Comparison of ENCODE assay signal across 17 mouse cellular contexts in the genomic region with DNA sequence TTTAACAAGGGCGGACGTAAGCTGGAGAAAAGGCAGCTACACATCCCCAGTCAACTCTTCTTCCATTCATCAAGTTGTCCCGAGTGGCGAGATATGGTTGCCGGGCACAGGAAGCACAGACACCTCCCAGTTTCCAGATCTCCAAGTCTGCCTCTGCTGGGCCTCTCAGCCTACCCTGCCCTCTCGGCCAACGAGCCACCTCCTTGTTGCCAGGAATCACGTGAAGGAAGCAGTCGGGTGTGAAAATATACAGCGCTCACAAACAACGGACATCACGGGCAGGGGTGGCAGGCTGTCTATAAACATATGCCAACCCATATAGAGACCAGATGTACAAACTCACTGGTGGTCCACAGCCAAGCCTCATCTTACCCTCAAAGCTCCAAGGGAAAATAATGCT. TPM values are rescaled to one million over a fixed set of nuclear protein-coding genes. Genes with fewer than 3 reads are reported as not detected.
DNase-seq lines count a peak whose midpoint lies in the region; TF ChIP-seq lines count a peak whose summit lies in the region.
"Had no signal": no experiment of that assay in that cellular context is flagged by ENCODE, and none has a peak within 500 bp of the region (broad histone marks: within the 10 kb centered on the region; RNA-seq: fewer than 3 reads in every experiment).

No protein-coding gene starts in this region.

- H3K79me2 ChIP-seq in heart, adult 2 months (replicated peaks; ENCODE audit: control insufficient read depth, insufficient read depth, low read length), result no peaks in the 10 kb centered on the region

- H3K27ac ChIP-seq in heart, adult 2 months, result no peak overlapping the region
- H3K27ac ChIP-seq: forebrain, embryonic 13.5 days; heart, embryonic 15.5 days; liver, embryonic 14.5 days; midbrain, embryonic 13.5 days; neural tube, embryonic 15.5 days had no signal

- peak; percentile 31 for DNase-seq in heart, postnatal 4 days
- DNase-seq in heart, adult 2 months, result no peak
- DNase-seq in 3134 (ENCODE audit: extremely low read depth, insufficient read length, low spot score), result peak; percentile 50
- peak; percentile 71 to 75 for DNase-seq in kidney, adult 8-10 months
- peak; percentile 67 to 87 for DNase-seq in kidney, postnatal 25 days
- DNase-seq in lung, adult 18-20 months, result no peak
- no peak for DNase-seq in cerebellum, postnatal 25 days
- no peak for DNase-seq in right cerebral cortex, adult 2 months (ENCODE audit: low spot score in 2 of 2)
- DNase-seq: adrenal gland, postnatal 25 days; cerebellum, adult 18-20 months; gastrocnemius, postnatal 25 days; thymus, postnatal 4 days had no signal

- no peak for TF ChIP-seq EP300 in heart, adult 2 months (IDR thresholded peaks at IDR 0.05; ENCODE audit: insufficient read depth, low read depth, low read length)

- 26% methylated on average over 12 of the region's 12 CpGs for WGBS in heart, adult 2 months

- H3K4me3 ChIP-seq in heart, adult 2 months, result no peak overlapping the region
- H3K4me3 ChIP-seq: forebrain, embryonic 13.5 days; heart, embryonic 15.5 days; midbrain, embryonic 13.5 days; neural tube, embryonic 15.5 days had no signal

- TF ChIP-seq POLR2A in heart, adult 2 months (IDR thresholded peaks at IDR 0.05; ENCODE audit: insufficient read depth, low read depth, low read length), result no peak

- no peaks in the 10 kb centered on the region; the same call in 1 of the 2 replicates for H3K4me1 ChIP-seq in heart, adult 2 months (ENCODE audit: control insufficient read depth, insufficient read depth, low read length)
- H3K4me1 ChIP-seq: midbrain, embryonic 13.5 days had no signal

- no peaks in the 10 kb centered on the region for H3K27me3 ChIP-seq in heart, adult 2 months (ENCODE audit: control insufficient read depth, insufficient read depth, low read length)
- H3K27me3 ChIP-seq: forebrain, embryonic 13.5 days; midbrain, embryonic 13.5 days; neural tube, embryonic 15.5 days had no signal

- intact Hi-C loops in heart, adult 2 months (cut with DNase I), result no loop called here

- H3K36me3 ChIP-seq in heart, adult 2 months (ENCODE audit: control insufficient read depth, insufficient read depth, low read length), result no peaks in the 10 kb centered on the region
- H3K36me3 ChIP-seq: heart, embryonic 15.5 days; midbrain, embryonic 13.5 days; neural tube, embryonic 15.5 days had no signal

- no peak for TF ChIP-seq CTCF in heart, adult 2 months (IDR thresholded peaks at IDR 0.05)

- no peak overlapping the region for H3K9ac ChIP-seq in heart, adult 2 months (ENCODE audit: low read depth, low read length)
- H3K9ac ChIP-seq: forebrain, embryonic 13.5 days; heart, embryonic 15.5 days; liver, embryonic 14.5 days; midbrain, embryonic 13.5 days; neural tube, embryonic 15.5 days had no signal

RNA-seq across cellular contexts. Expression of gene Vdr, which starts 14.6 kb away (rescaled TPM):
- total RNA-seq in heart, postnatal 4 days (2021), result 1 to 10 TPM; 2.8 to 3.0 TPM
- 1 to 10 TPM; 1.1 to 2.0 TPM for total RNA-seq in heart, adult 2 months (2021)
- polyA plus RNA-seq in heart, adult 2 months (2012; rRNA removed), result 2.3 and 2.7 TPM in 2 replicates
- polyA plus RNA-seq: forebrain, embryonic 13.5 days; midbrain, embryonic 13.5 days had no signal

RNA-seq across cellular contexts. Expression of gene Hdac7, which starts 51.5 kb away (rescaled TPM):
- total RNA-seq in heart, postnatal 4 days (2021), result 10 to 100 TPM; 51.6 to 52.0 TPM
- total RNA-seq in heart, adult 2 months (2021), result 10 to 100 TPM; 23.7 to 25.7 TPM
- polyA plus RNA-seq in heart, adult 2 months (2012; rRNA removed), result 54.9 and 61.8 TPM in 2 replicates

Comparison
In these comparisons a context has a peak if more than half of its experiments do, and no peak if none do; other contexts are left out.
1. DNase-seq: peak in heart, postnatal 4 days (single experiment), 3134 (single experiment), kidney, adult 8-10 months (2 of 2) and kidney, postnatal 25 days (2 of 2); none in heart, adult 2 months (0 of 2), lung, adult 18-20 months (0 of 2), cerebellum, postnatal 25 days (0 of 2) and right cerebral cortex, adult 2 months (0 of 2).